Mouse (Mus musculus): Measurements from ENCODE around the gene Mbnl1. TPM values are rescaled to one million over a fixed set of nuclear protein-coding genes. Genes with fewer than 3 reads are reported as not detected.
"Not testable (repeated sequence)": the region's sequence is repeated elsewhere in the genome, so short reads cannot be mapped to it uniquely, and the experiment has no call there.

Gene Mbnl1
- total RNA-seq (2021) = 100 to 1,000 TPM; 339 to 401 TPM
- long read RNA-seq, experiment 1, partial matches to known transcripts = 37 of 51 reads
- long read RNA-seq, experiment 1, other reads (novel, unspliced or antisense) = 14 of 51 reads
- long read RNA-seq, experiment 2, full-length matches to known transcripts = 5 of 122 reads
- long read RNA-seq, experiment 2, partial matches to known transcripts = 65 of 122 reads
- long read RNA-seq, experiment 2, other reads (novel, unspliced or antisense) = 52 of 122 reads

DNA sequence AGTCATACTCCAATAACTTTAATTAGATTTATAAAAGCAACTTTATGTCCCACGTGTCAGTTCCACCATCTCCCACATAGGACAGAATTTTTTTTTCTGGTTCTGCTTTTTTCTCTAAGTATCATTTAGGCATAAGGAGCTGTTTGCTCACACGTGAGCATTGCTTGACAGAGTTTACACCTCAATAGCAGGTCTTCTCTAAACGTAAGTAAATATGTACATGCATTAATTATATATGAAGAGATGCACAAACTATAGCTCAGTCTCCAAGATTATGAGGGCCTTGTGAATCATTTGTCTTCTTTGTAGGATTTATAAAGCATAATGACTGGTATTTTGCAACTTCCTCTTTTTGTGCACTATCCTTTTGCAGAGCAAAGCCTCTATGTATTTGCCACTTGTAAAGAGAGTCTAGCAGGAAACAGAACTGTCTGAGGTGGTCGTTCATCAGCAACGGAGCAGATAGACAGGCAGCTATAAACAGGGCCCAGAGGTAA, at the start of gene Mbnl1:
Mbnl1 (plus strand) TSS at position 150 of the 497 bp plus-strand sequence.
- DNase-seq = no peak

DNA sequence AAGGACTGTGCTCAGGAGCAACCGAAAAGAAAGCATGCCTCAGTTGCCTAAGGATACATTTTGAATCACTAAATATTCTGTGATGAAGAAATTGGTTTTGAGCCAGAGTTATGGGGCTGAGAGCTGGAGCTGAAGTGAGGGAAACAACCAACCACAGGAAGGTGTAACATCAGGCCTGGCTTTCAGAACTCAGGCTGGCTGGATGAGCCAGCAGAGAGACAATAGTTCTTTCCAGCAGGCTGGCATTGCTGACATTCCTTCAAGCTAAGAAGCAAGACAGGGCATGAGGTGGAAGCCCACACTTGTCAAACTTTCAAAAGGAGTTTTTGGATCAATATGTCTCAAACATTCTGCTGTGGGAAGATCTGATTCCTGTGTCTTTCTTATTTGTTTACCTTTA, 48.5 kb upstream of the Mbnl1 start:
- DNase-seq = no peak

DNA sequence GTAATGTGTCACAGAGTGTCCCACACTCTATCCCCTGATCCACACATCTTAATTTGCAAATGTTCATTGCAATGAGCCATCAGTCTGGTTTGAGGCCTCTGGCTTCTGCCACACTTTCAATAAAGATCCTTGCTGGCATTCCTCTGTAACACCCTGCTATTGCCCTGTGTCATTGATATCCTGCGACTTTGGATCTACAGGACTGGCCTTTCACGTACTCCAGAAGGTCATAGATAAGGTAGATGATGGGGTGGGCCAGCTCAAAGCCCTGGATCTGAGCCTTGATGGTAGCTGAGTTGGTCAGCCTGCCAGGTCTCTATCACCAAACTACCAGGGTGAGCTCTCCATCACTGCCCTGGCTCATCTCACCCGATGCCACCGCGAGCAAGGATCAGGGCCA, 43.6 kb upstream of the Mbnl1 start:
- DNase-seq = no peak

DNA sequence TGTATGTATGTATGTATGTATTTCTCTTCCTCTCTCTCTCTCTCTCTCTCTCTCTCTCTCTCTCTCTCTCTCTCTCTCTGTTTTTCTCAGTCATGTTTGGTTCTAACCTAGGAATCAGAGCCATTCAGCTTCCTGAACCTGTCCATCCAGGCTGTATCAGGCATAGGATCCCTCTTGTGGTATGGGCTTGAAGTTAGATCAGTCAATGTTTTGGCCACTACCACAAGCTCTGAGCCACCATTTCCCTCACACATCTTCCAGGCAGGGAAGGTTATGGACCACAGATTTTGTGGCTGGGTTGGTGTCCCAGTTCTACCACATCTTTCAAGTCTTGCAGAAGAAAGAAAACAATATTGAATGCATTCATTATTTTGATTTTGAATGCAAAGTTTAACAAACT, 35.4 kb upstream of the Mbnl1 start:
- DNase-seq = no peak

DNA sequence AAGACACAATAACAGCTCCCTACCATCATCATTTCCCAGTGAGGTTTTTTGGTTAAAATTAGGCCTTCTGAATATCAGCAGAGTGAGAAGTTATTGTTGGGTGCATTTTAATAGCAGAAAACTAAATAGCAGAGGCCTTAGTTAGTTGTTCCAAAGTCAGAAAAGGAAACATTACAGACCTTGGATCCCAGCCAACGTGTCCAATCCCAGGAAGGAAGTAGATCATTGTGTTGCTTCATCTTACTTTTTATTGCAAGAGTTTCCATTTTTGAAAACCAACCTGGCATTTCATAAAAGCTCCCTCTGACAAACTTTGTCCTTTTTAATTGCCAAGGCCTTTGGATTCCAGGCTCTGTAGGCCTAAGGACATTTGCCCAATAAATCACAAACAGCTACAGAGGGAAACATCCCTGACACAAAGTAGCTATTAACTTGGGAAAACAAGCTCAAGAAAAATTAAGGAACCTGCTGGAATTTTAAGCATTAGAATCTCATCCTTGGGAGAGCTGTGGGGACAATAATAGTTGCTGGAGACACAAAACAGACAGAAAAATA, 34.9 kb upstream of the Mbnl1 start:
- DNase-seq = peak; percentile 35

DNA sequence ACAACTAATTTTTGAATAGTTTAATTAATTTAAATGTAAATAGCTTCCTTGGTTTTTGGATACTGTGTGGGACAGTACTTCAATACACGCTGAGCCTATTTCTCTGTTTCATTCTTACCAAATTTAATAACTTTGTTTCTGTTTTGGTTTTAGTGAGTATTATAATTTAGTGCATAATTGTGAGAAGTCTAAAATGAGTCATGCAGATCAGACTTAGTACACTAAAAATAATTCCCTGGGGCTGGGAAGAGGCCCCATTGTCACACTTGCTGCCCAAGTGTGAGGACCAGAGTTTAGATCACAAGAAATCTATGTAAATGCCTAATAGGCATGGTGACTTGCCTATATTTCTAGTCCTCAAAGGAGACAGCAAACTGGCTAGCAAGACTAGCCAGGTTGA, 33.9 kb upstream of the Mbnl1 start:
- DNase-seq = no peak

DNA sequence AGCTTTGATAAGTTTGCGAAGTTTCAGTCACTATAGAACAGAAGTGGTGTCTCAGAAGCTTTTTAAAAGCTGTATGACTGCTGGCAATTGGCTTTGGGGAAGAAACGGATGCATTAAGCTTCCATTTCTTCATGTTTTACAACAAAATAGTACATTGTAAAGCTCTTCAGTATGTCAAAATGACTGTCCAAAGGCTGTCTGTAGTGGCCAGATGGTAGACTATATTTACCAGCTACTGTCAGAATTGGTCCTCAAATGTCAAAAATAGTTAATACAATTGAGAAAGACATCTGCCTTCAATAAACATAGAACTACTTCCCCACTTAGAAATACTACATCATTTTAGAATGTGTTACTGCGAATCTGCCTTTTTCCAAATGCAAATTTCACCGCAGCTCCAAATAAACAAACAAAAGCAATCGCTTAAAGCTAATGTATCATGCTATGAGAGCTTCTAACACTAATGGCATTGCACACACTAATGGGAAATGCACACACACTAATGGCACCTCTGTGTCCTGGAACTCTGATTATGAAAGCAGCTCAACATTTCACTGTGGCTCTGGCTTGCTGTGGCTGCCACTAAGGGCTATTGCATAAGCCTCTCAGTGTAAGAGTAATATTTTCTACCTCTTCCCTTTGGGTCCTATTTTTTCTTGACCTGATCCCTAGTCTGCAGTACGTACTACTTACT, 10.7 kb upstream of the Mbnl1 start:
- DNase-seq = no peak

DNA sequence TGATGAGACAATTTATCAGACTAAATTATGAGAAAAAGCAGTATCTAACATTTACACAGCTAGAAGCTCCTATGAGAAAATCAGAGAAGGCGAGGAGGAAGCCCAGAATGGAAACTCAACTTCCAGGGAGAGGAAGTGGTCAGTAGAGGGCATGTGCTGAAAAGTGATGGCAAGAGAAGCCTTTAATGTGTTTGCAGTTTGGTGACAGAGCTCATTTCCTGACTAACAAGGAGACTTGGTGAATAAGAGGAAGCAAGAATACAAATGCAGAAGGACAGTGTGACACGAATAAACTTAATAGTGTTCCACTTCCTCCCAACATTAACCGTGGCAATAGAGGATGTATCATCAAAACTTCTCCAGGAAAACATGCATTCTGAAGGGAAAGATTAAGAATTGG, 4.0 kb upstream of the Mbnl1 start:
- DNase-seq = not testable (repeated sequence)

DNA sequence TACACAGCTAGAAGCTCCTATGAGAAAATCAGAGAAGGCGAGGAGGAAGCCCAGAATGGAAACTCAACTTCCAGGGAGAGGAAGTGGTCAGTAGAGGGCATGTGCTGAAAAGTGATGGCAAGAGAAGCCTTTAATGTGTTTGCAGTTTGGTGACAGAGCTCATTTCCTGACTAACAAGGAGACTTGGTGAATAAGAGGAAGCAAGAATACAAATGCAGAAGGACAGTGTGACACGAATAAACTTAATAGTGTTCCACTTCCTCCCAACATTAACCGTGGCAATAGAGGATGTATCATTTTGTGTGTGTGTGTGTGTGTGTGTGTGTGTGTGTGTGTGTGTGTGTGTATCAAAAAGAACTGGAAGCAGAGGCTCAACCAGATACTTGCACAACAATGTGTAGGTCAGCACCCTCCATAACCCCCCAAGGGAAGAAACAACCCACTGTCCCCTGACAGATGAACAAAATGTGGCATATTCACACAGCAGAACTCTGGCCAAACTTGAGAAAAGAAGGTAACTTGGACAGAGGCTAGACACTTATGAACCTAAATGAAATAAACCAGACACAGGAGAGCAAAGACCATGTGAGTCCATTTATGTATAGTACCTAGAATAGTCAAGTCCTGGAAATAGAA, 3.3 kb upstream of the Mbnl1 start:
- DNase-seq = not testable (repeated sequence)

DNA sequence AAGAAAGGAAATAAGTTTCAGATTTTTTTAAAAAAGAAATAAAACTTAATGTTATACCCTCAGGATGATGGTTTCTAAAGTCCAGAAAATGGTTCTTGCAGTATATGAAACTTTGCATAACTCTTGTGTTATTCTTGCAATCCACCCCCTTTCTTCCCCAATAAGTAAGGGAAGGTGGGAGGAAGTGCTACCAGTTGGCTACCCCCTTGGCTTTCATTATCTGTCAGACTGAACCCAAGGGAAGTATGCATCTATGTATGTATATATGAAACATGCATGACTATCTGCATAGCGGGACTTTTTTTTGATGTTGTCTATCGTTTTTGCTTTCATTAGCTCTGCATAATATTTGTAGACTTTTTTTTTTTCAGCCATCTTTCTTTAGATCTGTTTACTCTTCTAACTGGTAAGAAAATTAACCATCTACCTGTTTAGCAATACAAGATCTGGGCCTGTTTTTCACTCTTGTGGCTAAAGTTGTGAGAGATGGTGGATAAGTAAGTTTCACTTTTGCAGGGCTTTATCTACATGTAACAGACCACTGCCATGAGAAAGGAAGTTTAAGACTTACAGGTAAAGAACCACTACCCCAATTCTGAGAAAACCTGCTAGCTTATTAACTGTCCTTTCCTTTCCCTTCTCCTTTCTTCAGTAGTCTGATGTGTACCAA, 484 bp upstream of the Mbnl1 start:
- DNase-seq = no peak

DNA sequence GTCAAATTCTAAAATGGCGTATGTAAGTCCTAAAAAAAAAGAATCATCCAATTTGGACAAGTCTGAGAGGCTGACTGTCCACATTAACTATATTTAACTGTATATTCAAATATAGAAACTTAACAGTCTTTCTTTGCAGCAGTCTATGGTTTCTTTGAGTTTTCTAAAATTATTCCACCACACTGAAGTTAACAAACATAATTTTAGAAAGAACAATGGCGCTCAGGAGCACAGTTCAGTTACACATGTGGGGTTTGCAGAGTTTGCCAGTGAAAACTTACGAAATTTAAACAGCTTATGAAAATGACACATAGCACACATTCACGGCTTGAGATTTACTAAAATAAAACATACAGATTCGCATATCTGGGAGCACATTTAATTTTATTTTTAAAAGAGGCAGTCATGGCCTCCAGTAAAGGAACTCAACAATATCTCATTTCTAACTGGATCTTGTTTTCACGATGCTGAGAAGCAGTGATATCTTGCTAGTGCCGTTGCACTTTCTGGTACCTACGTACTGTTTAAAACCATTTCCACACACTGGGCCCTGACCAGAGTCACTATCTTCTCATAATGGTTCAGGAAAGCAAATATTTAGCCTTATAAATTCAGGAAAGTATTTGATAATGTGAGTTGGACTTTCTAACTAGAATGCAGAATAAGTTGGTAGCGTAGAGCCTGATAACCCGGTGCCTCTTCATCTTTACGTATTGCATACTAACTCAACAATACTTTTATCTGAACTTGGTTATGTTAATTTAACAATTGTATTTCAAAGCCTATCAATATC, 1.4 kb downstream of the Mbnl1 start:
- no peak for DNase-seq

DNA sequence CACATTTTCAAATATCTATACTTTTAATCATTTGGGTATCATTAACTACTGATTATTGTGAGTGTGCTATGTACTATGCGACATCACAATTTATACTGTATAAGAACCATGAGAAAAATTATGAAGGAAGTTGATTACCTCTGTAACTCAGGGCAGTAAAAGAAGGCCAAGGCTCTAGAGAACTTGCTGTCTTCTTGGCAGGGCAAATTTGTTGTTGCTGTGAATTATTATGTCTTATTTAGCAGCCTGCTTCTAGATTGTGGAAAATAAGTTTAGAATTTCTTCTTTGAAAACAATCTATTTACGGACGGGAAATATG, 2.0 kb downstream of the Mbnl1 start:
- DNase-seq = no peak

DNA sequence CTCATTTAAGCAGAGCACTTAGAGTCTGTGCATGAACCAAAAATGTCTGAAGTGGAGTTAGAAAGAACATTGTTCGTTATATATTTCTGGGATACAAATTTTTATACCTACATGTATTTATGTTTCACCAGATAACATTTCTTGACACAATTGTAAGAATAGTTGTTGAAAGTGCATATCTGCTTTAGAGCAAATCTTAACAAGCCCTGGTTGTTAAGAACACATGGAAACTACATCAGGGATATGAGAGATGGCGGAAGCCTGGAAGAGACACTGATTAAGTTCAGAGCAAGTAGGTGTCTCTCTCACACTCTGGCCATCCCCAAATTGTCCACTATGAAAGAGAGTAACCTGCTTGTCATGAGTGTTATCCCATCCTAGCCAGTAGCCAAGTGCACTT, 2.4 kb downstream of the Mbnl1 start:
- DNase-seq = no peak

DNA sequence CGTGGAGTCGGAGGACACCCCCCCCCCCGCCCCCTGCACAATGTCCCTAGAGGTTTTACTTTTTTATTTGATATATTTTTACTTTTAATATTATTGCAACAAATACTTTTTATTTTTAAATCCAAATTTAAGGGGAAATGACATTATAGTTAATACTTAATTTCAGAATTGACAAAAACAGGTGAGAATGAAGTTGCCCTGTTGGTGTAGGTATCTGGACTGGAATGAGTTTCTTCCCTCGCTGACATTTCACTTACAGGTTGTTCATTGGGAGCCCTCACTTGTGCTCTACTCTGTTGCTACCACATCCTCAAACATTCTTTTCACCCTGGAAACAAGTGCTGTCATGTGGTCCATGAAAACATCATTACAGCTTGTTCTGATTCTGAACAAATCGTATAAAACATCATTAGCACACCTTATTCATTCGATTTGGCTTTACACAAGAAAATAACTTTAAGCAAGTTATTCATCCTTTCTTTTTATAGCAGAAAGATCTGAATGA, 4.2 kb downstream of the Mbnl1 start:
- no peak for DNase-seq

DNA sequence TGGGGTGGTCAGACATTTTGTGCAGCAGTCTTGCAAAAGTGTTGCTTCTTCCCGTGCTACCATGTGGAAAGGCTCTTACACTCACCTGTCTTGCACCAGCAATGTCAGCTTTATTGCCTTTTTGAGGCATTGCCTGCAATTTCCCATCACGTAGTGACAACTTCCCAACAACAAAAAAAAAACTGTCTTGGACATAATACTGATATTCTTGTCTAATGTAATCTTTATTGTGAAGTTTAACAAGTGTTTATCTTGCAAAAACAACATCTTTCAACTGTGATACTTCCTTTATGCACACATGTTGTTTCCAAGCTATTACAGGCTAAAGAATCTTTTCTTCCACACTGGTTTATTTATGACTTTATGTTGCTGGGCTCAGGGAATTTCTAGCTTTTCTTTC, 5.8 kb downstream of the Mbnl1 start:
- DNase-seq = no peak

DNA sequence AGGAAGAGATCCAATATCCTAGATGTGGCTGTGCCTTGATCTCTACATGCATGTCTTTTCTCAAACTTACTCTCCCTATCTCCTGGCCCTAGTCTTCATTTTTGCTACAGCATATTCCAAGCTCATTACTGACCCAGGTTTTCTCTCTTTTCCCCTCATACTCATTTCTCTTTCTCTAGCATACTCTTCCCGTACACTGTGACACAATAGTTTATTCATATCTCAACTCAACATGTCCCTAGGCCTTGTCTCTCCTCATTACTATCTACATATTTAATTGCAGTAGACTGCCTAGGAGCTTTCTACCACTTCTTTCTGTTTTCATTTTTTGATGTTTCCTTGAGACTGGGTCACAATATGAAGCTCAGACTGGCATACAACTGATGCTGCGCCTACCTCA, 8.1 kb downstream of the Mbnl1 start:
- DNase-seq = no peak

DNA sequence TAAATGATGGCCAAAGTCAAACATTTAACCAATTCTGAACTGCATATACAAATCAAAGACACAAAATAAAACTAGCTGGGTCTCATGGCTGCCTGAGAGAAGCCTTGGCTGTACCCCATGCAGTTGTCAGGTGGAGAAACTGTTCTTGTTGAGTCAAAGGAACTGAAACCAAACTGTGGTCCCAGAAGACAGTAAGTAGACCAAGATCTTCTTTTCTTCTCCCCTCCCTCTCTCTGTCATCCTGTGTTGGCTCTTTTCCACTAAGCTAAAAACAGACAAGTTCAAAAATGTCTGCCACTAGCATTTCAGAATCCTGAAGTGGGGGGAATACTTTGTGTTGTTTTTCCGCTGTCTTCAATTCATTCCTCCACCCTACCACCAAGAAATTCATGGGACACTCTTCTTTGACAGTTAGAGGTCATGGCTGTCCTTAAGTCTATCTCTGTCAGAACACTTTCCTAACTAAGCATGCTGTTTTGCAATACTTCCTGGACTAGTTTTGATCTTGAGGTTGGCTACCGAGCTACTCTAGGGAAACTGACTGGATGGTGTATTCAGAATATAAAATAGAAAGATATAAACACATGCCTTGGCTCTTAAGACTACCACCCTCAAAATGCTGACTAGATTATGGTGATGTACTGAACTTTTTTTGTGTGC, 9.2 kb downstream of the Mbnl1 start:
- no peak for DNase-seq

DNA sequence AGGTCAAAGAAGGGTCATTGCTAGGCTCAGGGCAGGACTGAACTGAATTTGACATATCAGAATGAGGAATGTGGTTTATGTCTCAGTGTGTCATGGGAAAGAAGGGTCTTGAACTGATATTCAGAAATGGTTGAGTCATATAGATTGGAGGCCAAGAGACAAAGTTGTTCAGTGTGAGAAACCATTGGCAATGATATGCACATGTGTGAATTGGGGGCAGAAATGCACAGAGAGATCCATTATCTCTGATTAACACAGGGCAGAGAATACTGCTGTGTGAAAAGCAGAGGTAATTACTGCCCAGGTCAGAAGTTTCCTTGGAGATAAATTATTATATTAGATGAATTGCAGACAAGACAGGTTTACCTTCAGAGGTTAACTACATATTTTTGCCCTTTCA, 10.7 kb downstream of the Mbnl1 start:
- no peak for DNase-seq

DNA sequence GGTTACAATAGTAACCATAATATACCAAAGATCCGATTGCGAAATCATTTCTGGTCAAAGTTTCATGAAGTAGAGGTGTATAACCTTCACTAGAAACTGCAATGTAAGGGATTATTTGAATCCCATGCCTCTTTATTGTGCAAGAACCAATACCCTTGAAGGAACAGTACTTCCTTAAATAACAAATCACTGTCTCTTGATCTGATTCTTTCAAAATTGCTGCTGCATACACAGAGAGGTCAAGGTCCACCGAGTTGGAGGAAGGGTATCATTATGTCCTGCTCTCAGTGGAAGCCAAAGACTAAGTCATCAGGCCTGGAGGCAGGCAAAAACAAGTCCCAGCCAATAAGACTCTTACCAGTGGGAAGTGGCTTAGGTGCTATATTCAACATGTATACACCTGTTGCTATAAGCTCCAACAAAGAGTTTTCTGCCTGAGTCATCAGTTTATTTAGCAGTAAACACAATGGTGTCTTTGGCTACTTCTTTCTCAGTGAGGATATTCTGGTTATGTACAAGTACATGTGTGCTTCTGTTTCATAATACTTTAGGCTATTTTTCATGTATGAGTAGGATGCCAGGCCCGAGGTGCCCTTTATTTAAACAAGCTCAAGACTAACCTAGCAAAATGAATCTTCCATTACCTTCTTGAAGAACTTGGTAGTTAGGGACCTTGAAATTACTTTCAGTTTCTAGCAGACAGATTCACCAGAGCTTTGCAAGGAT, 13.5 kb downstream of the Mbnl1 start:
- no peak for DNase-seq

DNA sequence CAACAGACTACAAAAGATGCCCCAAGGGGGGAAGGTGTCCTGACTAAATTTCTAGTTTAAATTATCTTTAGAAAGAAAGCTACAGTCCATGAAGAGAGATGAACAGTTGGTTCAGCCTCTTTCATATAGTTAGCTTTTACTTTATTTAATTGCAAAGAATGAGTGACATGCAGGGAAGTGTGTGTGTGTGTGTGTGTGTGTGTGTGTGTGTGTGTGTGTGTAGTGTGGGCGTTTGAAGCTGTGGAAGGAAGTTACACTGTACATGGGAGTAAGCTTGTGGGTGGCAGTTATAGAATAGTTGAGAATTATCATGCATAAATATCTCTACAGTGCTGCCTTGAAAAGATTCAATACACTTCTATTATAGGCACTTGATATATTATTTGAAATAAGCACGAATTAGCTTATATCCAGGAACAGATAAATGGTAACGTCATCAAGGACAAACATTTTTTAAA, 14.1 kb downstream of the Mbnl1 start:
- DNase-seq = no peak
